Mouse (Mus musculus): Measurements from ENCODE around the gene Slc25a51.

Gene Slc25a51

GRCm38 (mm10) chr4:45408427-45409132, at the start of gene Slc25a51:
Gene Slc25a51, minus strand, starts transcription at chr4:45408766.
- CTCF ChIA-PET, result no interaction called here

- CTCF ChIA-PET, result interaction anchor here (0.5 kb wide), 1 partner anchor 85 kb away, joined by 3 read pairs; no protein-coding TSS in a partner anchor
Observed at GRCm38 (mm10) chr4:45457543-45457942, 49.0 kb upstream of the Slc25a51 start.

- CTCF ChIA-PET, result no interaction called here
Observed at GRCm38 (mm10) chr4:45455001-45455400, 46.4 kb upstream of the Slc25a51 start.

GRCm38 (mm10) chr4:45453271-45453851, 44.8 kb upstream of the Slc25a51 start:
- CTCF ChIA-PET, result no interaction called here

- CTCF ChIA-PET, result no interaction called here
Observed at GRCm38 (mm10) chr4:45452569-45453111, 44.1 kb upstream of the Slc25a51 start.

- CTCF ChIA-PET, result interaction anchor here (0.7 kb wide), 1 partner anchor 1201 kb away, joined by 16 read pairs; the partner anchor contains the start of gene Tbc1d2
Observed at GRCm38 (mm10) chr4:45449012-45449411, 40.4 kb upstream of the Slc25a51 start.

- CTCF ChIA-PET, result interaction anchor here (0.7 kb wide), 1 partner anchor 1201 kb away, joined by 16 read pairs; the partner anchor contains the start of gene Tbc1d2
Observed at GRCm38 (mm10) chr4:45448481-45448880, 39.9 kb upstream of the Slc25a51 start.

- CTCF ChIA-PET, result no interaction called here
Observed at GRCm38 (mm10) chr4:45447196-45447595, 38.6 kb upstream of the Slc25a51 start.

GRCm38 (mm10) chr4:45445235-45445634, 36.7 kb upstream of the Slc25a51 start:
- CTCF ChIA-PET, result no interaction called here

GRCm38 (mm10) chr4:45444813-45445212, 36.2 kb upstream of the Slc25a51 start:
- CTCF ChIA-PET, result no interaction called here

- CTCF ChIA-PET, result no interaction called here
Observed at GRCm38 (mm10) chr4:45443652-45444051, 35.1 kb upstream of the Slc25a51 start.

GRCm38 (mm10) chr4:45442237-45442636, 33.7 kb upstream of the Slc25a51 start:
- CTCF ChIA-PET, result no interaction called here

GRCm38 (mm10) chr4:45441778-45442177, 33.2 kb upstream of the Slc25a51 start:
- CTCF ChIA-PET, result no interaction called here

- CTCF ChIA-PET, result no interaction called here
Observed at GRCm38 (mm10) chr4:45439281-45439680, 30.7 kb upstream of the Slc25a51 start.

GRCm38 (mm10) chr4:45437010-45437409, 28.4 kb upstream of the Slc25a51 start:
- CTCF ChIA-PET, result interaction anchor here (0.7 kb wide), 1 partner anchor 92 kb away, joined by 3 read pairs; no protein-coding TSS in a partner anchor

- CTCF ChIA-PET, result no interaction called here
Observed at GRCm38 (mm10) chr4:45436383-45436913, 27.9 kb upstream of the Slc25a51 start.

- CTCF ChIA-PET, result no interaction called here
Observed at GRCm38 (mm10) chr4:45435899-45436298, 27.3 kb upstream of the Slc25a51 start.

GRCm38 (mm10) chr4:45434681-45435080, 26.1 kb upstream of the Slc25a51 start:
- CTCF ChIA-PET, result no interaction called here

GRCm38 (mm10) chr4:45434071-45434470, 25.5 kb upstream of the Slc25a51 start:
- CTCF ChIA-PET, result interaction anchor here (0.5 kb wide), 1 partner anchor 66 kb away, joined by 5 read pairs; no protein-coding TSS in a partner anchor

- CTCF ChIA-PET, result no interaction called here
Observed at GRCm38 (mm10) chr4:45431806-45432205, 23.2 kb upstream of the Slc25a51 start.

- CTCF ChIA-PET, result no interaction called here
Observed at GRCm38 (mm10) chr4:45431316-45431715, 22.8 kb upstream of the Slc25a51 start.

- CTCF ChIA-PET, result no interaction called here
Observed at GRCm38 (mm10) chr4:45429451-45429850, 20.9 kb upstream of the Slc25a51 start.

Measured in spleen, embryonic (tissue).